In genomic region chr6:118455042-118455631, GRCm38 (mm10) we compare ENCODE assay signal across 8 mouse cellular contexts. TPM values are rescaled to one million over a fixed set of nuclear protein-coding genes. Genes with fewer than 3 reads are reported as not detected.
A peak's percentile ranks its signal among the peaks of the same experiment; 100 is the strongest.
DNase-seq lines count a peak whose midpoint lies in the region; ATAC-seq and TF ChIP-seq lines count a peak whose summit lies in the region.

Gene Zfp248, minus strand, starts transcription at chr6:118455528.

- TF ChIP-seq POLR2A in olfactory bulb, adult 2 months (IDR thresholded peaks at IDR 0.05; ENCODE audit: insufficient read depth, low read depth, low read length): peak; percentile 77

- no peaks in the 10 kb centered on the region for H3K36me3 ChIP-seq in lung, embryonic 15.5 days

- no peaks in the 10 kb centered on the region for H3K9me3 ChIP-seq in lung, embryonic 15.5 days

- ATAC-seq in hematopoietic stem cell, adult 5-6 weeks (replicated peaks in 1 of 2; ENCODE audit: insufficient read depth in 1 of 2, low FRiP score in 2 of 2, low TSS enrichment in 1 of 2, low read depth in 1 of 2, poor library complexity in 2 of 2, severe bottlenecking in 2 of 2): peak; percentile 91 to 98
- peak; percentile 94 for ATAC-seq in lung, embryonic 15.5 days (ENCODE audit: borderline replicate concordance, extremely low read depth, low FRiP score, low TSS enrichment)

- peak within 1 kb of the TSS; percentile 83 for H3K9ac ChIP-seq in lung, embryonic 15.5 days

- peak within 1 kb of the TSS; percentile 80 for H3K4me2 ChIP-seq in lung, embryonic 15.5 days

- peaks cover 12% of the 10 kb centered on the region for H3K4me1 ChIP-seq in lung, embryonic 15.5 days
- no peaks in the 10 kb centered on the region for H3K4me1 ChIP-seq in olfactory bulb, adult 2 months (ENCODE audit: control insufficient read depth, insufficient read depth, low read length)

- under 1% methylated on average over 43 of the region's 43 CpGs for WGBS in lung, embryonic 15.5 days
- under 1% methylated on average over 43 of the region's 43 CpGs for WGBS in olfactory bulb, adult 2 months

- peak within 1 kb of the TSS; percentile 96 for H3K27ac ChIP-seq in lung, embryonic 15.5 days
- peak within 1 kb of the TSS; percentile 95 for H3K27ac ChIP-seq in olfactory bulb, adult 2 months (ENCODE audit: insufficient read depth, low read depth, low read length)

- no peaks in the 10 kb centered on the region for H3K27me3 ChIP-seq in lung, embryonic 15.5 days

- DNase-seq in MN1 (ENCODE audit: low spot score): peak; percentile 93
- peak; percentile 94 for DNase-seq in cerebellum, adult 8-10 months
- peak; percentile 92 for DNase-seq in forelimb bud, embryonic 11.5 days (ENCODE audit: low read depth, low spot score)
- peak; percentile 73 for DNase-seq in layer of hippocampus, adult 9-10 months (ENCODE audit: low spot score)
- DNase-seq in thymus, adult 18-20 months: peak; percentile 60 to 63

- H3K4me3 ChIP-seq in lung, embryonic 15.5 days: peak within 1 kb of the TSS; percentile 82
- H3K4me3 ChIP-seq in olfactory bulb, adult 2 months (ENCODE audit: insufficient read depth, low read depth, low read length): peak within 1 kb of the TSS; percentile 64

- peak; percentile 14; the same call in 1 of the 2 replicates for TF ChIP-seq CTCF in olfactory bulb, adult 2 months (IDR thresholded peaks at IDR 0.05; ENCODE audit: insufficient read depth, low read depth, low read length)

RNA-seq across cellular contexts. Expression of gene Zfp248, which starts in this region (rescaled TPM):
- total RNA-seq in hematopoietic stem cell, adult 5-6 weeks (2017): 4.4 and 5.1 TPM in 2 replicates
- 6.7 and 7.6 TPM in 2 replicates for polyA plus RNA-seq in lung, embryonic 15.5 days (2015; fragmentation: Nextera tagmentation; extraction: Ambion mirVana)
- not detected in 2 replicates for polyA plus RNA-seq in olfactory bulb, adult 2 months (2012; ENCODE audit: insufficient read depth, insufficient read length, low replicate concordance, missing spikeins)

Comparison
In these comparisons a context has a peak if more than half of its experiments do, and no peak if none do; other contexts are left out.
1. Peak in every context shown above with its lines: DNase-seq, ATAC-seq, H3K4me3 ChIP-seq and H3K27ac ChIP-seq.